Mouse (Mus musculus) MEL (cell line): ENCODE data around the gene Kbtbd12.

ENCODE experiments used
- CHD2 ChIP-seq: IDR thresholded peaks from 2 replicates; pipeline ENCODE4 v1.6.1; 2011; ENCODE audit warnings: low read length, improper control_type of control experiment
- CTCF ChIP-seq, 3 experiments: IDR thresholded peaks in 2 of 3; conservative IDR thresholded peaks in 1 of 3; 2 replicates each; pipeline ENCODE4 v1.5.1; 2011 to 2012; ENCODE audit warnings: low read length in 3 of 3, low read depth in 2 of 3, mild to moderate bottlenecking in 2 of 3, improper control_type of control experiment in 1 of 3, inconsistent platforms in 1 of 3, mixed read lengths in 1 of 3, moderate library complexity in 1 of 3; ENCODE audit not compliant: control insufficient read depth in 1 of 3, insufficient read depth in 1 of 3, poor library complexity in 1 of 3, severe bottlenecking in 1 of 3
- EP300 ChIP-seq, 2 experiments: IDR thresholded peaks; 2 replicates each; pipeline ENCODE4 v1.6.1; 2011; ENCODE audit warnings: improper control_type of control experiment in 2 of 2, low read length in 2 of 2, low read depth in 1 of 2, mild to moderate bottlenecking in 1 of 2
- HCFC1 ChIP-seq: IDR thresholded peaks from 2 replicates; pipeline ENCODE4 v1.6.1; 2012; ENCODE audit warnings: low read depth, mild to moderate bottlenecking, inconsistent platforms, low read length, improper control_type of control experiment, moderate library complexity
- KAT2A ChIP-seq: conservative IDR thresholded peaks from 2 replicates; pipeline ENCODE4 v1.6.1; 2012; ENCODE audit warnings: low read depth, low read length, improper control_type of control experiment, inconsistent platforms
- MAX ChIP-seq: IDR thresholded peaks from 2 replicates; pipeline ENCODE4 v1.6.1; 2011; ENCODE audit warnings: low read length, improper control_type of control experiment
- POLR2A ChIP-seq, 2 experiments: IDR thresholded peaks; 2 replicates each; pipeline ENCODE4 v1.6.1; 2011 to 2012; ENCODE audit warnings: low read length in 2 of 2, mild to moderate bottlenecking in 2 of 2, control low read depth in 1 of 2, improper control_type of control experiment in 1 of 2, low read depth in 1 of 2, moderate library complexity in 1 of 2; ENCODE audit not compliant: control insufficient read depth in 1 of 2, insufficient read depth in 1 of 2, poor library complexity in 1 of 2
- SIN3A ChIP-seq: IDR thresholded peaks from 2 replicates; pipeline ENCODE4 v1.6.1; 2012; ENCODE audit warnings: low read length, improper control_type of control experiment, inconsistent platforms
- TAL1 ChIP-seq: IDR thresholded peaks from 2 replicates; pipeline ENCODE4 v1.6.1; 2012; ENCODE audit warnings: mild to moderate bottlenecking, inconsistent platforms, low read length, moderate library complexity, mixed read lengths
- TBP ChIP-seq: IDR thresholded peaks from 2 replicates; pipeline ENCODE4 v1.8.0; 2011; ENCODE audit warnings: low read depth, low read length, improper control_type of control experiment
- USF2 ChIP-seq, 2 experiments: IDR thresholded peaks; 2 replicates each; pipeline ENCODE4 v1.6.1; 2011 to 2012; ENCODE audit warnings: improper control_type of control experiment in 2 of 2, low read length in 2 of 2, borderline replicate concordance in 1 of 2, inconsistent platforms in 1 of 2, low read depth in 1 of 2, mild to moderate bottlenecking in 1 of 2; ENCODE audit not compliant: insufficient read depth in 1 of 2
- ZNF384 ChIP-seq: IDR thresholded peaks from 2 replicates; pipeline ENCODE4 v1.6.1; 2012; ENCODE audit warnings: low read depth, mild to moderate bottlenecking, inconsistent platforms, low read length, improper control_type of control experiment

DNA sequence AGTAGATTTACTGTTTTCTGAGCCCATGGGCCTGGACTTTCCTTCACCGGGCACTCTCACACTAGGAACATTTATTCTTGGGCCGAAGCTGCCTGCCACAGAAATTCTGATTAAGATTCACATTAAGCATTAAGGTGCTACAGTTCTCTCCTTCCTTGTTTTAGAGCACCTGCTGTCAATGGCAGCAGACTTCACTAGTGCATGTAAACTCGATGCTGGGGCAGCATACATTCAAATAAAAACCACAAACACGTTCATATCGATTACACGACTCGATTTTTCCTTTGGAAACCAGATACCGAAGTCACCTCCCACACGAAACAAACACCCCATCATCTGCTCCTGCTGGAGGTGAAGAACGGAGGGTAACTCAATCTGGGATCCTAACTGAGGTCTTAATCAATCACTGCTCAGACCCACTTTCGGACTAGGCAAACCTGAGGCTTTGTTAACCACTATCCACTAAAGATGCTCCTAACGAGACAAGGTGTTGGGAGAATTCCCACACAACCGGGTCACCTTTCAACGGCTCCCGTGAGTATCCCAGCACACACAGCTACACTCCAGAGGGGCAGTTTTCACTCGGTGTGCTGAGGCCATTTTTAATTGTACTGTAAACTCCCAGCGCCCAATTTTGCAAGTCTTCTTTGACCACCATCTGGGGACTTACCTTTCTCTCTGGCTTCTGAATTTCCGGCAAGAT, 119.9 kb downstream of the Kbtbd12 start:
- TF ChIP-seq EP300 (IDR thresholded peaks at IDR 0.05; ENCODE audit: low read depth in 1 of 2, low read length in 2 of 2) (no peak), CTCF (IDR thresholded peaks at IDR 0.05 in 2 of 3, conservative IDR thresholded peaks at IDR 0.05 in 1 of 3; ENCODE audit: control insufficient read depth in 1 of 3, insufficient read depth in 1 of 3, low read depth in 2 of 3, low read length in 3 of 3, poor library complexity in 1 of 3, severe bottlenecking in 1 of 3) (no peak), MAX (no peak), POLR2A (IDR thresholded peaks at IDR 0.05; ENCODE audit: control insufficient read depth in 1 of 2, insufficient read depth in 1 of 2, low read depth in 1 of 2, low read length in 2 of 2, poor library complexity in 1 of 2) (no peak), KAT2A (no peak), HCFC1 (no peak), TBP (no peak), TAL1 (no peak), USF2 (IDR thresholded peaks at IDR 0.05; ENCODE audit: borderline replicate concordance in 1 of 2, insufficient read depth in 1 of 2, low read depth in 1 of 2, low read length in 2 of 2) (no peak), SIN3A (0 out of 2 replicates have a peak, but pooled peaks have one; percentile 12), CHD2 (no peak), ZNF384 (no peak)
